Mouse (Mus musculus) small intestine, adult 2 months (tissue): Measurements from ENCODE around the gene Zdhhc24.
"Not testable (repeated sequence)": the region's sequence is repeated elsewhere in the genome, so short reads cannot be mapped to it uniquely, and the experiment has no call there.

Experiments used
- CTCF ChIP-seq: fragments of 200-500 bp; IDR thresholded peaks from 2 replicates; pipeline ENCODE4 v1.5.1; 2012; ENCODE audit warnings: low read depth, mild to moderate bottlenecking, control low read depth, inconsistent platforms, low read length, moderate library complexity, mixed read lengths; ENCODE audit not compliant: insufficient replicate concordance, insufficient read length; ENCODE audit errors: extremely low read depth
- POLR2A ChIP-seq: fragments of 200-500 bp; IDR thresholded peaks from 2 replicates; pipeline ENCODE4 v1.6.1; 2012; ENCODE audit warnings: low read depth, mild to moderate bottlenecking, control low read depth, inconsistent platforms, low read length, moderate library complexity

DNA sequence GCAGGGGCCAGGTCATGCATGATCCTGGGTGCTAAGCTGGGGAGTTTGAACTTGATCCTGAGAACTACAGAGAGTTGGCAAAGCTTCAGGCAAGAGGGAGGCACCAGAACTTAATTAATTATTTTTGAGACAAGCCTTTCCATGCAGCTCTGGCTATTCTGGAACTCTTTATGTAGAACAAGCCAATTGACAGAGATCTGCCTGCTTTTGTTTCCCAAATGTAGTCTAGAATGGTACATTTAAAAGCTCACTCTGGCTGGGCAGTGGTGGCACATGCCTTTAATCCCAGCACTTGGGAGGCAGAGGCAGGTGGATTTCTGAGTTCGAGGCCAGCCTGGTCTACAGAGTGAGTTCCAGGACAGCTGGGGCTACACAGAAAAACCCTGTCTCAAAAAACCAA is 3.9 kb upstream of the Zdhhc24 start:
- TF ChIP-seq POLR2A, CTCF: not testable (repeated sequence)
